Mouse (Mus musculus) left cerebral cortex, postnatal 25 days (tissue): ENCODE results near the gene Susd2. TPM values are rescaled to one million over a fixed set of nuclear protein-coding genes. Genes with fewer than 3 reads are reported as not detected.

Experiments
- DNase-seq, 2 experiments: peaks; one replicate each; pipeline ENCODE4 v3.0.0; 2022; ENCODE audit warnings: low spot score in 2 of 2, mixed read lengths in 1 of 2
- intact Hi-C: fragments of 180-260 bp; cut with DNase I; formaldehyde crosslinking; loops from one replicate; pipeline ENCODE4 v1.15.1; 2025
- total RNA-seq, 2 experiments: library from RNA; stranded (reverse); gene quantifications; 2 replicates each; pipeline ENCODE4 v1.2.3; 2021

Gene Susd2
- total RNA-seq, 2 experiments from 2014 or later, result 5.8 to 8.4 TPM

GRCm38 (mm10) chr10:75633576-75634139 is 10.2 kb downstream of the Susd2 start:
- DNase-seq, result no peak
- intact Hi-C loops, result loop anchor here (2.0 to 5.0 kb wide), 2 partner anchors 71 to 1604 kb away; no protein-coding TSS in a partner anchor

GRCm38 (mm10) chr10:75633048-75633447 is 10.8 kb downstream of the Susd2 start:
- no peak for DNase-seq
- intact Hi-C loops, result loop anchor here (5.0 kb wide), 1 partner anchor 1604 kb away; no protein-coding TSS in a partner anchor

- peak in 1 of 2 experiments; percentile 41 for DNase-seq
- intact Hi-C loops, result loop anchor here (5.0 kb wide), 1 partner anchor 1605 kb away; no protein-coding TSS in a partner anchor
Observed at GRCm38 (mm10) chr10:75632633-75633032, 11.2 kb downstream of the Susd2 start.

- no peak for DNase-seq
- intact Hi-C loops, result no loop called here
Observed at GRCm38 (mm10) chr10:75627490-75627889, 16.3 kb downstream of the Susd2 start.

GRCm38 (mm10) chr10:75626991-75627390 is 16.8 kb downstream of the Susd2 start:
- intact Hi-C loops, result no loop called here
- DNase-seq, result no peak

- intact Hi-C loops, result no loop called here
- no peak for DNase-seq
Observed at GRCm38 (mm10) chr10:75625920-75626319, 17.9 kb downstream of the Susd2 start.

GRCm38 (mm10) chr10:75620818-75621217 is 23.0 kb downstream of the Susd2 start:
- DNase-seq, result no peak
- intact Hi-C loops, result no loop called here

GRCm38 (mm10) chr10:75616044-75616443 is 27.8 kb downstream of the Susd2 start:
- no peak for DNase-seq
- intact Hi-C loops, result no loop called here

- intact Hi-C loops, result no loop called here
- DNase-seq, result no peak
Observed at GRCm38 (mm10) chr10:75610486-75610885, 33.3 kb downstream of the Susd2 start.

- intact Hi-C loops, result no loop called here
Observed at GRCm38 (mm10) chr10:75608975-75609374, 34.8 kb downstream of the Susd2 start.

GRCm38 (mm10) chr10:75607253-75607652 is 36.6 kb downstream of the Susd2 start:
- intact Hi-C loops, result no loop called here
- DNase-seq, result no peak

More at GRCm38 (mm10) chr10:75608975-75609374, 34.8 kb downstream of the Susd2 start:
- no peak for DNase-seq

GRCm38 (mm10) chr10:75605162-75605846 is 38.5 kb downstream of the Susd2 start:
- no peak for DNase-seq
- intact Hi-C loops, result no loop called here

- intact Hi-C loops, result no loop called here
- DNase-seq, result no peak
Observed at GRCm38 (mm10) chr10:75600189-75600730, 43.5 kb downstream of the Susd2 start.

- intact Hi-C loops, result no loop called here
- no peak for DNase-seq
Observed at GRCm38 (mm10) chr10:75595981-75596380, 47.8 kb downstream of the Susd2 start.

GRCm38 (mm10) chr10:75592585-75592984 is 51.2 kb downstream of the Susd2 start:
- intact Hi-C loops, result no loop called here
- DNase-seq, result no peak

GRCm38 (mm10) chr10:75591211-75591894 is 52.5 kb downstream of the Susd2 start:
- intact Hi-C loops, result no loop called here
- DNase-seq, result peak; percentile 20 to 39

- intact Hi-C loops, result loop anchor here (5.0 kb wide), 3 partner anchors 113 to 263 kb away; no protein-coding TSS in a partner anchor
- no peak for DNase-seq
Observed at GRCm38 (mm10) chr10:75589651-75590050, 54.2 kb downstream of the Susd2 start.

- intact Hi-C loops, result loop anchor here (5.0 kb wide), 3 partner anchors 113 to 263 kb away; no protein-coding TSS in a partner anchor
- peak; percentile 23 to 30 for DNase-seq
Observed at GRCm38 (mm10) chr10:75589129-75589528, 54.7 kb downstream of the Susd2 start, which contains the start of gene Ggt5. Gene Ggt5, plus strand, starts transcription at chr10:75589340.

- intact Hi-C loops, result loop anchor here (5.0 kb wide), 3 partner anchors 114 to 264 kb away; no protein-coding TSS in a partner anchor
Observed at GRCm38 (mm10) chr10:75588336-75588735, 55.5 kb downstream of the Susd2 start.

GRCm38 (mm10) chr10:75587781-75588180 is 56.0 kb downstream of the Susd2 start:
- no peak for DNase-seq
- intact Hi-C loops, result loop anchor here (2.0 to 5.0 kb wide), 4 partner anchors 115 to 363 kb away; no protein-coding TSS in a partner anchor

More at GRCm38 (mm10) chr10:75588336-75588735, 55.5 kb downstream of the Susd2 start:
- DNase-seq, result no peak
